Mouse (Mus musculus) forelimb bud, embryonic 11.5 days (tissue): ENCODE measurements around the gene Plagl1.
A peak's percentile ranks its signal among the peaks of the same experiment; 100 is the strongest.

Experiments
- DNase-seq: peaks from one replicate; pipeline ENCODE4 v3.0.0-alpha.2; 2012; ENCODE audit warnings: low read depth, low spot score

Plagl1 gene

GRCm38 (mm10) chr10:13090596-13091424, 30.5 kb downstream of the Plagl1 start:
- DNase-seq: peak; percentile 65

- DNase-seq: no peak
These were observed 32.7 kb downstream of the Plagl1 start for GRCm38 (mm10) chr10:13092996-13093395.

- no peak for DNase-seq
These were observed 38.6 kb downstream of the Plagl1 start for GRCm38 (mm10) chr10:13098895-13099294.

GRCm38 (mm10) chr10:13100061-13100648, 39.9 kb downstream of the Plagl1 start:
- no peak for DNase-seq

GRCm38 (mm10) chr10:13102360-13102759, 42.1 kb downstream of the Plagl1 start:
- DNase-seq: no peak

GRCm38 (mm10) chr10:13103838-13104237, 43.5 kb downstream of the Plagl1 start:
- no peak for DNase-seq

- no peak for DNase-seq
These were observed 46.8 kb downstream of the Plagl1 start for GRCm38 (mm10) chr10:13106909-13107624.

GRCm38 (mm10) chr10:13108021-13108548, 47.8 kb downstream of the Plagl1 start:
- DNase-seq: peak; percentile 47

- DNase-seq: no peak
These were observed 48.5 kb downstream of the Plagl1 start for GRCm38 (mm10) chr10:13108847-13109246.

GRCm38 (mm10) chr10:13109781-13110180, 49.5 kb downstream of the Plagl1 start:
- no peak for DNase-seq

GRCm38 (mm10) chr10:13112849-13113248, 52.5 kb downstream of the Plagl1 start:
- DNase-seq: no peak

- no peak for DNase-seq
These were observed 53.3 kb downstream of the Plagl1 start for GRCm38 (mm10) chr10:13113641-13114040.

GRCm38 (mm10) chr10:13115030-13115429, 54.7 kb downstream of the Plagl1 start:
- DNase-seq: no peak

- DNase-seq: peak; percentile 34
These were observed 56.7 kb downstream of the Plagl1 start for GRCm38 (mm10) chr10:13116706-13117665.

GRCm38 (mm10) chr10:13118024-13118769, 57.9 kb downstream of the Plagl1 start:
- DNase-seq: no peak

- no peak for DNase-seq
These were observed 58.4 kb downstream of the Plagl1 start for GRCm38 (mm10) chr10:13118770-13119102.

- DNase-seq: no peak
These were observed 59.0 kb downstream of the Plagl1 start for GRCm38 (mm10) chr10:13119300-13119699.

GRCm38 (mm10) chr10:13125811-13126210, 65.5 kb downstream of the Plagl1 start:
- DNase-seq: no peak

- no peak for DNase-seq
These were observed 67.0 kb downstream of the Plagl1 start for GRCm38 (mm10) chr10:13127335-13127734.

- no peak for DNase-seq
These were observed 67.6 kb downstream of the Plagl1 start for GRCm38 (mm10) chr10:13127946-13128345.
